Mouse (Mus musculus): ENCODE data around the gene Fbxw8. TPM values are rescaled to one million over a fixed set of nuclear protein-coding genes. Genes with fewer than 3 reads are reported as not detected.

The Fbxw8 gene
- total RNA-seq (2021) = 10 to 100 TPM; 45.1 to 51.4 TPM
- long read RNA-seq, experiment 1, full-length matches to known transcripts = 40 of 66 reads
- long read RNA-seq, experiment 1, partial matches to known transcripts = 13 of 66 reads
- long read RNA-seq, experiment 1, other reads (novel, unspliced or antisense) = 13 of 66 reads
- long read RNA-seq, experiment 2, full-length matches to known transcripts = 31 of 39 reads
- long read RNA-seq, experiment 2, partial matches to known transcripts = 7 of 39 reads
- long read RNA-seq, experiment 2, other reads (novel, unspliced or antisense) = 1 of 39 reads

GRCm38 (mm10) chr5:118154839-118155564 is at the start of gene Fbxw8:
TSS of gene Fbxw8 (minus strand) at chr5:118155464.
- peak; percentile 89 to 90 for DNase-seq

GRCm38 (mm10) chr5:118204675-118205440 is 49.6 kb upstream of the Fbxw8 start:
- peak in 1 of 2 experiments; percentile 11 for DNase-seq

GRCm38 (mm10) chr5:118199670-118200069 is 44.4 kb upstream of the Fbxw8 start:
- DNase-seq = no peak

- no peak for DNase-seq
These were observed 42.2 kb upstream of the Fbxw8 start for GRCm38 (mm10) chr5:118197421-118197820.

- DNase-seq = no peak
These were observed 37.0 kb upstream of the Fbxw8 start for GRCm38 (mm10) chr5:118192221-118192620.

- DNase-seq = no peak
These were observed 35.2 kb upstream of the Fbxw8 start for GRCm38 (mm10) chr5:118190491-118190890.

GRCm38 (mm10) chr5:118188356-118188755 is 33.1 kb upstream of the Fbxw8 start:
- DNase-seq = no peak

GRCm38 (mm10) chr5:118186903-118187633 is 31.8 kb upstream of the Fbxw8 start:
- no peak for DNase-seq

- no peak for DNase-seq
These were observed 22.4 kb upstream of the Fbxw8 start for GRCm38 (mm10) chr5:118177640-118178039.

- DNase-seq = no peak
These were observed 19.9 kb upstream of the Fbxw8 start for GRCm38 (mm10) chr5:118175137-118175536.

GRCm38 (mm10) chr5:118174310-118175009 is 19.2 kb upstream of the Fbxw8 start:
- no peak for DNase-seq

- no peak for DNase-seq
These were observed 16.9 kb upstream of the Fbxw8 start for GRCm38 (mm10) chr5:118172078-118172723.

- DNase-seq = peak; percentile 8 to 19
These were observed 16.4 kb upstream of the Fbxw8 start for GRCm38 (mm10) chr5:118171665-118172064.

GRCm38 (mm10) chr5:118170888-118171529 is 15.7 kb upstream of the Fbxw8 start:
- peak in 1 of 2 experiments; percentile 19 for DNase-seq

GRCm38 (mm10) chr5:118169222-118170221 is 14.3 kb upstream of the Fbxw8 start:
- DNase-seq = peak; percentile 33 to 42

- peak in 1 of 2 experiments; percentile 29 for DNase-seq
These were observed 12.3 kb upstream of the Fbxw8 start for GRCm38 (mm10) chr5:118167561-118167995.

GRCm38 (mm10) chr5:118165462-118165861 is 10.2 kb upstream of the Fbxw8 start:
- no peak for DNase-seq

- DNase-seq = no peak
These were observed 9.3 kb upstream of the Fbxw8 start, which contains the start of gene Hrk for GRCm38 (mm10) chr5:118164581-118164980. TSS of gene Hrk (plus strand) at chr5:118164648.

GRCm38 (mm10) chr5:118160691-118161090 is 5.4 kb upstream of the Fbxw8 start:
- DNase-seq = no peak

Data from adrenal gland, postnatal 36 days (tissue).